9 mouse cellular contexts compared by ENCODE assay signal in the genomic region with DNA sequence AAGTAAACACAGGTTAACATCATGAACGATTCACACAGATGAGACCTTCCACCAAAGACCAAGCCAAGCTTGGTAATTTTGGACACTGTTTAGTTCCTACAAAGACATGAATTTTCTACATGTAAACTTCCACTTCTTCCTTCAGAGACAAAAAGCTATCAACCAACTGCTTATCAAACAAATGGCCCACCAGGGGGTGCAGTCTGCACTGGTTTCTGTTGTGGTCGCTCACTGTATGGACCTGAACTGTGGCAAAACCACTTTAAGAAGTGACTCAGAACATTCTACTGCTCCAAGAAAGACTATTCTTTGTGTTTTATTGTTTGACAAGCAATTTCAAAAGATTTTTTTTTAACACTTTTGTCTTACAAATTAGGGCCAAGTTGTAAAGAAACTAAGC.
DNase-seq lines count a peak whose midpoint lies in the region; ATAC-seq and TF ChIP-seq lines count a peak whose summit lies in the region.
"Had no signal": no experiment of that assay in that cellular context is flagged by ENCODE, and none has a peak within 500 bp of the region (broad histone marks: within the 10 kb centered on the region; RNA-seq: fewer than 3 reads in every experiment).

No protein-coding gene starts in this region.

- no peaks in the 10 kb centered on the region for H3K27me3 ChIP-seq in midbrain, embryonic 11.5 days (ENCODE audit: control insufficient read depth, insufficient read depth, low read length)
- no peaks in the 10 kb centered on the region for H3K27me3 ChIP-seq in midbrain, embryonic 13.5 days
- no peaks in the 10 kb centered on the region for H3K27me3 ChIP-seq in embryonic facial prominence, embryonic 14.5 days (replicated peaks; ENCODE audit: control insufficient read depth, insufficient read depth, low read length)
- no peaks in the 10 kb centered on the region for H3K27me3 ChIP-seq in limb, embryonic 14.5 days (ENCODE audit: control insufficient read depth, insufficient read depth, low read length)
- H3K27me3 ChIP-seq: neural tube, embryonic 13.5 days had no signal

- H3K4me2 ChIP-seq in midbrain, embryonic 11.5 days: no peak overlapping the region
- no peak overlapping the region for H3K4me2 ChIP-seq in midbrain, embryonic 13.5 days (replicated peaks)
- no peak overlapping the region for H3K4me2 ChIP-seq in embryonic facial prominence, embryonic 14.5 days (ENCODE audit: low read depth, low read length)
- H3K4me2 ChIP-seq in limb, embryonic 14.5 days (replicated peaks; ENCODE audit: low read depth, low read length, severe bottlenecking): no peak overlapping the region
- H3K4me2 ChIP-seq: neural tube, embryonic 13.5 days had no signal

- H3K4me1 ChIP-seq in midbrain, embryonic 11.5 days (ENCODE audit: control insufficient read depth, insufficient read depth, low read length): peaks cover 18% of the 10 kb centered on the region
- peaks cover 65% of the 10 kb centered on the region for H3K4me1 ChIP-seq in midbrain, embryonic 13.5 days (replicated peaks)
- H3K4me1 ChIP-seq in embryonic facial prominence, embryonic 14.5 days (ENCODE audit: control insufficient read depth, insufficient read depth, low read length): peaks cover 28% of the 10 kb centered on the region
- H3K4me1 ChIP-seq in limb, embryonic 14.5 days (ENCODE audit: control insufficient read depth, insufficient read depth, low read length): peaks cover 25% of the 10 kb centered on the region

- H3K4me3 ChIP-seq in midbrain, embryonic 11.5 days (ENCODE audit: low read depth, low read length): no peak overlapping the region
- no peak overlapping the region for H3K4me3 ChIP-seq in midbrain, embryonic 13.5 days (replicated peaks)
- no peak overlapping the region for H3K4me3 ChIP-seq in embryonic facial prominence, embryonic 14.5 days (ENCODE audit: low read depth, low read length)
- no peak overlapping the region for H3K4me3 ChIP-seq in limb, embryonic 14.5 days (replicated peaks; ENCODE audit: low read length)
- H3K4me3 ChIP-seq: neural tube, embryonic 13.5 days had no signal

- no peaks in the 10 kb centered on the region for H3K9me3 ChIP-seq in midbrain, embryonic 11.5 days (ENCODE audit: control insufficient read depth, low read length)
- no peaks in the 10 kb centered on the region for H3K9me3 ChIP-seq in midbrain, embryonic 13.5 days
- H3K9me3 ChIP-seq in embryonic facial prominence, embryonic 14.5 days (ENCODE audit: control insufficient read depth, low read length): no peaks in the 10 kb centered on the region
- no peaks in the 10 kb centered on the region for H3K9me3 ChIP-seq in limb, embryonic 14.5 days (ENCODE audit: control insufficient read depth, low read length)
- H3K9me3 ChIP-seq: neural tube, embryonic 13.5 days had no signal

- peak; percentile 89 for DNase-seq in midbrain, embryonic 11.5 days (ENCODE audit: low spot score, missing footprints)
- peak; percentile 83 for DNase-seq in adrenal gland, postnatal 10 days
- DNase-seq in embryonic facial prominence, embryonic 14.5 days (ENCODE audit: low spot score): peak; percentile 88
- peak; percentile 60 for DNase-seq in induced T-regulatory cell, adult 2 months (ENCODE audit: low read depth)
- DNase-seq in limb, embryonic 14.5 days (ENCODE audit: low spot score): peak; percentile 89
- peak; percentile 49 for DNase-seq in retina, postnatal 7 days (ENCODE audit: low read depth, low spot score)
- no peak for DNase-seq in MN1 (ENCODE audit: low spot score)

- no peak for ATAC-seq in midbrain, embryonic 11.5 days (ENCODE audit: low FRiP score)
- ATAC-seq in midbrain, embryonic 13.5 days: no peak
- ATAC-seq in embryonic facial prominence, embryonic 14.5 days (ENCODE audit: low read depth): no peak
- ATAC-seq in limb, embryonic 14.5 days (ENCODE audit: low FRiP score, low read depth): no peak

- H3K9ac ChIP-seq in midbrain, embryonic 11.5 days (ENCODE audit: low read length): no peak overlapping the region
- no peak overlapping the region for H3K9ac ChIP-seq in midbrain, embryonic 13.5 days (replicated peaks)
- no peak overlapping the region for H3K9ac ChIP-seq in embryonic facial prominence, embryonic 14.5 days (ENCODE audit: low read depth, low read length)
- H3K9ac ChIP-seq in limb, embryonic 14.5 days (ENCODE audit: low read depth, low read length, severe bottlenecking): no peak overlapping the region
- H3K9ac ChIP-seq: neural tube, embryonic 13.5 days had no signal

- no peak overlapping the region for H3K27ac ChIP-seq in midbrain, embryonic 11.5 days (ENCODE audit: low read depth, low read length)
- no peak overlapping the region for H3K27ac ChIP-seq in midbrain, embryonic 13.5 days
- H3K27ac ChIP-seq in embryonic facial prominence, embryonic 14.5 days (replicated peaks; ENCODE audit: low read depth, low read length): no peak overlapping the region
- H3K27ac ChIP-seq in limb, embryonic 14.5 days (replicated peaks; ENCODE audit: low read depth, low read length): no peak overlapping the region

- TF ChIP-seq POLR2A in limb, embryonic 14.5 days (IDR thresholded peaks at IDR 0.05; ENCODE audit: borderline replicate concordance, extremely low read depth, insufficient read depth, insufficient read length): no peak

- WGBS in midbrain, embryonic 11.5 days: 61% methylated on average over 2 of the region's 2 CpGs
- 55% methylated on average over 2 of the region's 2 CpGs for WGBS in midbrain, embryonic 13.5 days
- WGBS in embryonic facial prominence, embryonic 14.5 days: 55% methylated on average over 2 of the region's 2 CpGs
- WGBS in limb, embryonic 14.5 days: 51% methylated on average over 2 of the region's 2 CpGs

- no peaks in the 10 kb centered on the region for H3K36me3 ChIP-seq in midbrain, embryonic 11.5 days (ENCODE audit: control insufficient read depth, insufficient read depth, low read length)
- no peaks in the 10 kb centered on the region for H3K36me3 ChIP-seq in midbrain, embryonic 13.5 days
- H3K36me3 ChIP-seq in embryonic facial prominence, embryonic 14.5 days (ENCODE audit: control insufficient read depth, insufficient read depth, low read length): no peaks in the 10 kb centered on the region
- H3K36me3 ChIP-seq in limb, embryonic 14.5 days (ENCODE audit: control insufficient read depth, insufficient read depth, low read length): no peaks in the 10 kb centered on the region
- H3K36me3 ChIP-seq: neural tube, embryonic 13.5 days had no signal
